Mouse (Mus musculus): Measurements from ENCODE around the gene Sctr.

GRCm38 (mm10) chr1:120057674-120058430 is 51.2 kb downstream of the Sctr start:
- TF ChIP-seq POLR2A (IDR thresholded peaks at IDR 0.05; ENCODE audit: borderline replicate concordance, insufficient read depth, low read length) = no peak
- TF ChIP-seq CTCF (IDR thresholded peaks at IDR 0.05; ENCODE audit: borderline replicate concordance, insufficient read depth, low read depth, low read length) = no peak

All from cerebellum, adult 2 months (tissue).